Mouse (Mus musculus) yolk sac, embryonic 10.5 days (tissue): Measurements from ENCODE around the gene Hyal4.

ENCODE experiments used
- DNase-seq: peaks from one replicate; pipeline ENCODE4 v3.0.0-alpha.2; 2017; ENCODE audit warnings: low spot score

Gene Hyal4

GRCm38 (mm10) chr6:24748029-24748428 is at the start of gene Hyal4:
Gene Hyal4, plus strand, starts transcription at chr6:24748329.
- DNase-seq, result no peak

DNA sequence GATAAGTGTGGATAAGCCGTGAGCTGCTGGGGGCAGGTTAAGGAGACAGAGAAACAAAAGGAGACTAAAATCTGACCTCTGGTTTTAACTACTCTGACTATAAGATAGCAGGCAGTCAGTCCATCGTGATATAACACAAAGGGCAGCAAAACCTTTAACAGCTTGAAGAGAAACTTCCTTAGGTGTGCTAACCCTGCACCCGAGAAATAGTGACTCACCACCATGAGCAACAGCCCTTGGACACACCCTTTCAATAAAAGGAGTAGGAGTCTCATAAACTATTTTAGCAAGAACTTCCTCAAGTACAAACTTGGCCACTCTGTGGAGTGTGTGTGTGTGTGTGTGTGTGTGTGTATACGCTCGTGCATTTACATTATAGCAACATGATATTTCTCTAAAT is 41.0 kb upstream of the Hyal4 start:
- no peak for DNase-seq

GRCm38 (mm10) chr6:24707499-24707898 is 40.6 kb upstream of the Hyal4 start:
- DNase-seq, result no peak

DNA sequence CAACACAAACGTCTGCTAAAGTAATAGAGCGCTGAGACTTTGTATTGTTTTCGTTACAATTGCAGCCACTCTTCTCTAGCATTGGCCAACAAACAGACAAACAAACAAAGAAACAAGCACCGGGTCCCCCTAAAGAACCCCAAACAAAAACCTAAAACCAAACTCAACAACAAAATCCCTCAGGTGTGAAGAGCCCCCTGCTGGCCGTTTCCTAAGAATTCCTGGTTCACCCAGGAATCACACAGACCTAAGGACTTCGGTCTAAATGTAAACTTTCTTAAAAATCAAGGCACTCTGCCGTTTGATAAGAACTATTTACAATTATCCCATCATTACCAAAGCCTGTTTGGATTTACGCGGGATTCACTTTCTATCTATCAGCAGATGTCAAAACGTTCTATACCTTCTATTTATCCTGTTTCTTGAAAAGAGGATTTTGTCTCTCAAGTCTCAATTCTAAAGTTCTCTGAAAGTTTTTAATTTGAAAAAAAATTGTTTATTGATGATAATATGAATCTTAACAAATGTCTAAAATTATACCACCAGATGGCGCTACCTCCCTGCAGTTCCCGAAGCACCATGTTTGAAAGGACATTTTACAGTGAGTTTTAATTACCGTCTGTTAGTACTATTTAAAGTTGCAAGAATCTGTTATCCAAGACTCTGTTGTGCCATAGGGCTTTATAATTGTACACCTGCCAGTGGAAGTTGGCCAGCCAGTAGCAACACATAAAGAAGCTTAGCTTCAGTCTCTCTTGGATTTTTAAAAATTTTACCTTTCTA is 26.6 kb upstream of the Hyal4 start:
- no peak for DNase-seq

DNA sequence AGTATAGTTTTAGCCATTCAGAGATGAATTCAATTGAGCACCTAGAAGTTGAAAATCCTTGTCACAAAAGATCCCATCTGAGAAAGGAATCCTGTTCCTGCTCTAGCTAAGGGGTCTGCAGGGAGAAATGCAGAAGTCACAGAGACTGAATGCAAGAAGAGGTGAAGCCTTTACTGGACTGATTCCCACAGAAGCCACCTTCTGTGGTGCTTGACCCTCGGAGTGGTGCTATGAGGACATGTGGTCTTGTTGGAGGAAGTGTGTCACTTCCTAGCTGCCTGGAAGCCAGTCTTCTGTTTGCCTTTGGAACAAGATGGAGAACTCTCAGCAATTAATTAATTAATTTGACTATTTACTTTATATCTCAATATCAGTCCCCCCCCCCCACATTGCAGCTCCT is 20.0 kb upstream of the Hyal4 start:
- no peak for DNase-seq

DNA sequence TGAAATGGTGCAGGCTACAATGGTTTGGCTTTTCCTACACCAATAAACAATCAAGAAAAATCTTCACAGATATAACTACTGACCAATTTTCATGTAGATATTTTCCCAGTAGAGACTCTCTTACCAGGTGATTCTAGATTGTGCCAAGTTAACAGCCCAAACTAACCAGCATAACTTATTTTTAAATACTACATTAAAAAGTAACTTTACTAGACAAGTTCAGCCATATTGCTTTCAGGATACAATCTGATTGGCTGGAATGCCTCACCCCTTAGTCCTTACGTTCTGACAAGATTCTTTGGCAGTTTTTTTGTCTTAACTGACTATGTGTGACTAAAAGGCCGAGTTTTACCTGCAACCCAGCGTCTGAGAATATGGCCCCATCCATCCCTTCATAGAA is 15.2 kb upstream of the Hyal4 start, which contains the start of gene Hyal6:
Hyal6 (plus strand) TSS at position 301 of the 400 bp plus-strand sequence.
- no peak for DNase-seq

- no peak for DNase-seq
Measured at GRCm38 (mm10) chr6:24734565-24734964, 13.6 kb upstream of the Hyal4 start.

DNA sequence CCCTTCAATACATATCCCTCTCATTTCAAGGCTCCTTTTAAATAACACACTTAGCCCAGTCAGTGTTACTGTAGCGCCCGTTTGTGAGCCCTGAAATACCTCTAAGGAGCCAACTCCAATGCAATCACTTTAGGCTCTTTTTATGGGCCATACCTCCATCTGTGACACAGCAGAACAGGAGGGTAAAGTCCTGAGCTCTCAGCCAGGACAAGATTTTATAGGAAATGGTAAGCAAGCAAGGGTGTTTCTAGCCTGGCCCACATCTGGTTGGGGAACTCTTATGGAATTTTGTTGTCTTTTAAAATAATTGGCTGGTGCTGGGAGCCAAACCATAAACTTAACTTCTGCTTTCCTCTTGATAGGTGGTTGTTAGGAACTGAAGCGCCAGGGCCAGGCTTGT is 11.2 kb downstream of the Hyal4 start:
- DNase-seq, result no peak

- no peak for DNase-seq
Measured at GRCm38 (mm10) chr6:24766261-24766660, 18.1 kb downstream of the Hyal4 start.

- no peak for DNase-seq
Measured at GRCm38 (mm10) chr6:24779182-24779581, 31.1 kb downstream of the Hyal4 start.

DNA sequence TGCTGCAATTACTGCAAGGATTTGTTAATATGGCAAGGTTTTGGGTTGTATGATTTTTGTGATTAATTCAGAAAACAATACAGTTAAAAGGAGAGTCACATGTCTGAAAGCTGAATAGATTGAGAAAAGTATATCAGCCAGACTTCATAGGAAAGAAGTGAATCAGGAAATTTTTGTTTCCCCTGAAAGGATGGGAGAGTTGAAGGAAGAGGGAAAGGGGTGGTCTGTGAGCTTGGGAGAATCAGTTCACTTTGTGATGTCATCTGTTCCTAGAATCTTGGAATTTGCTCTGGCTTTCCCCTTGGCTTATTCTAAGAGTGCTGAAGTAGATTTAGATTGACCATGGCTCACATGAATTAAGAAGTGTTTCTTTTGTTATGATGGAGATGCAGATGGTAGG is 42.8 kb downstream of the Hyal4 start, which contains the start of gene Spam1:
Spam1 (plus strand) TSS at position 301 of the 400 bp plus-strand sequence.
- DNase-seq, result no peak
